Mouse (Mus musculus) lung, postnatal 14 days (tissue): ENCODE data around the gene Rgl3.

ENCODE experiments used
- DNase-seq: peaks from one replicate; pipeline ENCODE4 v3.0.0; 2021

Rgl3 gene

DNA sequence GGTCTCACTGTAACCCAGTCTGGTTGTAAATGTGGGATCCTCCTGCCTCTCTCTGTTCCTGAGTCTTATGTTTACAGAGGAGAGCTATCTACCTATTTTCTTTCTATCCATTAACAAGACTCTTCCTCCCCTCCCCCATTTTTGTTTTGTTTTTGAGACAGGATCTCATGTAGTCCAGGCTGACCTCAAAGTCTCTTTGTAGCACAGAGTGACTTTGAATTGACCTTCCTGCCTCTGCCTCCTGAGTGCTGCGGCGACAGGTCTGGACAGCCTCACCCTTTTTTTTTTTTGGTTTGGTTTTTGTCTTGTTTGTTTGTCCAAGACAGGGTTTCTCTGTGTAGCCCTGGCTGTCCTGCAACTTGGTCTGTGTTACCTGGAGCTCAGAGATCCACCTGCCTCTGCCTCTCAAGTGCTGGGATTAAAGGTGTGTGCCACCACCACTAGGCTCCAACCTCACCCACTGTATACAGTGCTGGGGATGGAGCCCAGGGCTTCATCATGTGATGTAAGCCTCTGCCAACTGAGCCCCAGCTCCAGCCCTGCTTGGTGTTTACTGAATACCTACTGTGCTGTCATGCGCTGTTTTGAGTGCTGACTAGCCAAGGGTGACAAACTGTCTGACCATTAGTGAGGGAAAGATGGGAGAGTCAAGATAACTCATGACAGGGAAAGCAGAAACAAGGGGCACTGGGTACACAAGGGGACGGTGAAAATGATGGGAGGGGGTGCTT, 10.7 kb downstream of the Rgl3 start:
- DNase-seq: no peak

DNA sequence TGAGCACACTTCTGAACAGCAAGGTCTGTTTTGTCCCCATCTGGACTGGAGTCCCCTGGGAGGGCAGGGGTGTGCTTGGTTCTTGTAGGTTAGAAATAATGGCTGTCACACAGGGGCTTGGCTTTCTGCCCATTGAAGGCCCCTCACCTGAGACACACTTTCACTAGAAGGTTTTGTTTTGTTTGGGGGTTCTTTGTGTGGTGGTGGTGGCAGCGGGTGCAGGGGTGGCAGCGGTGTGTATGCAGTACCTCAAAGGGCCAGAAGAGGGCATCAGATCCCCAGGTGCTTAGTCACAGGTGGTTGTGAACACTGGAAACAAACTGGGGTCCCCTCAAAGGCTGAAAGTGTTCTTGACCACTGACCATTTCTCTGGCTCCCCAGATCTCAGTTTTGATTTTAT, 11.3 kb downstream of the Rgl3 start:
- peak; percentile 55 for DNase-seq

DNA sequence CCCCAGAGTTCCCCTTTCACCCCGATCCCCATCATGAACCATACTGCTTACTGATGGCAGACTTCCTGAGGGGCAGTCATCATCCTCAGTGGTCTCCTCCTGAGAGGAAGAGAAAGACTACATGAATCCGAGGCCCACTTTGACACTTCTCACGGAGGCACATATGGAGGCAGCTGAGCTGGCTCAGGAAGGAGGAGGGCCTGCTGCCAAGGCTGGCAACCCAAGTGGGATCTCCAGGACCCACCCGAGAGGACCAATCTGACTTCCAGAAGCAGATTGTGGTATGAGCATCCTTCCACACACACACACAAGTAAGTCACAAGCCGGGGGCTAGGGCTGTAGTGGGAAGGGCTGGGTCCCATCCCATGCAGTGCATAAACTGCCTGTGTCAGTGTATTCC, 11.9 kb downstream of the Rgl3 start:
- no peak for DNase-seq

DNA sequence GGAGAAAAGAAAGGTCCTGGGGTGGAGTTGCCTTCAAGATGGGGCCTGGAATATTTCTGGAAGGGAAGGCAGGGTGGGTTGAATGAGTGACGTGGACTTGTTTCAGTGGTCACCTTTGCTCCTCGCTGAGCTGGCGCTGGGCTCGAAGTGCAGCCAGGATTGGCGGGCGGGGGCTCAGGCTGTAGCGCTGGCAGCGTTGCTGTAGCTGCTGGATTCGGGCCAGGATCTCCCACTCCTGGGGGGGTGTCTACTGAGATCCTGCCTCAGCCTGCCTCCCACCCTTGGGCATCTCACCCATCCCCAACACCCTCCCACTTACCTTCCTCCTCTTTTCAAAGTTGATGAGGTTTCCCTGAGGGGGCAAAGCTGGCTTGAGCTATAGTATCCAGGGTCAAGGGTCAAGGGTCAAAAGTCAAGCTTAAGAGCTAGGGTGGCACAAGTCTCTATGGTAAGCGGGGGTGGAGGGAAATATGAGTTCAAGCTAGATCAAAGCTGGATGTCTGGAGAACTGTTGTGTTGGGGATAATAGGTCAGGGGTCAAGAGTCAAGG, 12.5 kb downstream of the Rgl3 start:
- no peak for DNase-seq

DNA sequence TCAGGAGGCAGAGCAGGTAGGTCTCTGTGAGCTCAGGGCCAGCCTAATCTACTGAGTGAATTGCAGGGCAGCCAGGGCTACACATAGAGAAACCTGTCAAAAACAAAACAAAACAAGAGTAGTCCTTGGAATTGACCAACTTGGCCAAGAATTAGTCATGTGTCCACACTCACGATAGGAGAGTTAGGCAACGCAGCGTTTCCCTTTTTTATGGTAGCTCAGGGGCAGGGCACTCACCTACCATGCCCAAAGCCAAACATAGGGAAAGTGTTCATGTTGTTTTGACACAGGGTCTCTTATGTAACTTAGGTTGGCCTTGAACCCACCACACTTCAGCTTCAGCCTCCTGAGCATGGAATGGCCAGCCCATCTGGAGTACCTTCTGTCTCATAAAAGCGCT, 19.9 kb downstream of the Rgl3 start:
- DNase-seq: no peak

DNA sequence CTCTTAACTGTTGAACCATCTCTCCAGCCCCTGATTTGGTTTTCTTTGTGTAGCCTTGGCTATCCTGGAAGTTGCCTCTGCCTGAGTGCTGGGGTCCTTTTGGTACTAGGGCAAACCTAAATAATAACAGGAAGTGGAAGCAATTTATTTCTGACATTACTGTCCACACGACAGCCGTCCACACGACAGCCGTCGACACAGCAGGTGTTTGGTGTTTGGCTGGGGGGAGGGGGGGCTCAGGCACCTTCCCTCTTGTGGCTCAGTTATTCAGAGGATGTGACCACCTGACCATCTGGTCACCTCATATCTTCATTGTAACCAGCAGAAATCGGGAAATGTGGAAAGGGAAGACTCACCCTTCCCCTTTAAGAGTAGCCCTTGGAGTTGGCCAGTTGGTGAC, 20.4 kb downstream of the Rgl3 start:
- no peak for DNase-seq

DNA sequence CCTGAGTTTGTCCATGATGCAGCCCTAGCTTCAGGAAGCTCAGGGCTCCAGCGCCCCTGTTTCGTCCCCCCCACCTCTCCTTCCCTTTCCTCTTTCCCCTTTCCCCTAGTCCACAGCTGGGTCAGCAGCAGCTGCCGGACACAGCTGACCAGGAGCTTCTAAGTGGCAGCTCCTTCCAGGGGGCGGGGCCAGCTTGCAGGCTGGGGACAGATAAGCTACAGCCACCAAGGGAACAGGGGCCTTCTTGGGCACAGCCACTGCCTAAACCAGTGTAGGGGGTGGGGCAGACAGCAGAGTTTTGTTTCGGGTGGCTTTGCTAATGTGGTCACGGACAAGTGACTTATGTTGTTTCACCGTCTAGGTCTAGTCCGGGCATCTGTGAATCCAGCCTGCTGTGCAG, 25.8 kb downstream of the Rgl3 start, which contains the start of gene Epor:
Gene Epor, minus strand, starts transcription at position 90 of the 400 bp plus-strand sequence.
- peak; percentile 31 for DNase-seq

DNA sequence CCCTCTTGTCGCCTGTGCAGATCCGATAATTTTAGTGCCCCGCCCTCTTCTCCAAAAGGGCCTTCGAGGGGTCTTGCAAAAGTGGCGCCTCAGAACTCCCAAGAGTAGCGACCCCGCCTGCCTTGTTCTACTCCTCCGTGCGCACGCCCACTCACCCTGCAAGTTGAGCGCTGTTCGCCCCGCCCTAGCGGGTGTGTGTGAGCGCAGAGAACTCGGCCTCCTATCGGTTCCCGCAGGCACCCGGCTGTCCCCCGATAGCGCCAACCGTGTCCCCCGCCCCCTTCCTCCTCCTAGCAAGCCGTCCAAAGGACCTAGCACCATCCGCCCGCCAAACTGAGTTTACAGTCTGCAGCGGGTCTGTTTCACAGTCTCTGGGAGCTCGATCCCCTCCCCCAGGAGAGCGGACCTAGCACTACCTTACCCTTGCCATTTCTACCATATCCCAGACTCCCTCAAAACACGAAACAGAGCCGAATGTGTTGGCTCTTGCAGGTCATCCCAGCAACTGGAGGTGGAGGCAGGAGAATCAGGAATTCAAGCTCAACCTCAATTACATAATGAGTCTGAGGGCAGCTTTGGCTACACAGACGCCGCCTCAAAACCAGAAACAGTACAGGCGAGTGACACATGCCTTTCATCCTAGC, 26.7 kb downstream of the Rgl3 start:
- peak; percentile 66 for DNase-seq

DNA sequence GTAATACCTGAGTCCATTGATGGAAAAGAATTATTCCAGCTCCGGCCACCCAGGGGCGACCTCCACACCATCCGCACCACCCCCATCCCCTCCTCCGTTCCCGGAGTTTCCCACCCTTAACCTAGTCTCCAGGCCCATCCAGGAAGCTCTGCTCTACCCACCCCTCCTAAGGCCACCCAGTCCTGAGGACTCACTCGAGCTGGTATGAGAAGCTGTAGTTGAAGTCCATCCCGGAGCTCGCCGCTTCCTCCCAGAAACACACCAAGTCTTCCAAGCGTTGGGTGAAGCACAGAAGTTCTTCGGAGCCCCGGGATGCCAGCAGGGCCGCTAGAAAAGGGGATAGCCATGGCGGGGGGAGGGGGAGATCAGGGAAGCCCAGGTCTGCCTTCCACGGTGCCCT, 27.2 kb downstream of the Rgl3 start:
- peak; percentile 8 for DNase-seq

DNA sequence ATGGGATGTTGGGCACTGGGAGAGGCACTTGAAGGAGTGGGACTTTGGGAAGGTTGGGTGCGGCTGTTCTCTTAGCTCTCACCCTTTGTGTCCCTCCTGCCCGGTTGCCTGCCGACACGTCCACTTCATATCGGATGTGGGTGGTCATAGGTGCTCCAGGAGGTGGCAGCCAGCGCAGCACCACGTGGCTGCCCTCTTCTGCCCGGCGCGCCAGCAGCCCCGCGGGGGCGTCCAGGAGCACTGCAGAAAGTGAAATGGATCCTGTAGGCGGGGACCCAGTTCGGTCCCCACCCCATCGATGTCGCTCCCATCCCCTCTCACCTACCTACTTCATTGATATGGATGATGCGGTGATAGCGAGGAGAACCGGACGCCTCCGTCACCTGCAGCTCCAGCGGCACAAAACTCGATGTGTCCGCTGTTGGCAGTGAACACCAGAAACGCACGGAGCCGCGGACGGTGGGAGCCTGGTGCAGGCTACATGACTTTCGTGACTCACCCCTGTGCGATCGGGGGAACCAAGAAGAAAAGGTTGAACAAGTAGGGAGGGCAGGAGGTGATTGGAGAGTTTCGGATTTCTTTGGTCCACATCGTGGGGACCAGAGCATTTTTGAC, 27.8 kb downstream of the Rgl3 start:
- no peak for DNase-seq

DNA sequence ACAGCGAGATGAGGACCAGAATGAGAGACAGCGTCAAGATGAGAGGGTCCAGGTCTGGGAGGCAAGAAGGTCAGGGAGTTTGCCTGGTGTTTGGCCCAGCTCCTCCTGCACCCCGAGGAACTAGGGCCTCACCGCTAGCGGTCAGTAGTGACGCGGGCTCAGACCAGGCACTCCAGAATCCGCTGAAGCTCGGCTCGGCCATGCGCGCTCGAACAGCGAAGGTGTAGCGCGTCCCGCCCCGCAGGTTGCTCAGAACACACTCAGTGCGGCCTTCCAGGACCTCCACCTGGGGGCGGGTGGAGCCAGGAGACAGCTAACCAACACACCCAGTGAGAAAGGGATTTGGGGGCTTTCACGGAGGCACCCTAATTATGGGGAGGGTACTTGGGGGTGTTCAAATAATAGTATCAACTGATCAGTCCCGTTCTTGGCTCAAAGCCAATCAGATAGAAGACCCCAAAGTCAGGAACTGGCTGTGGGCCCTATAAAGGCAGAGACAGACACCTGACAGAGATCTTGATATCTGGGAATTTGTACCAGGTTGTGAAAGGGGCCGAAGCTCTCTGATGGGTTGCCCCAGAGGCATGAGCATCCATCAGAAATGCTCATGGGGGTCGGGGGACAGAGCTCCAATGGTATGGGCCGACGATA, 28.6 kb downstream of the Rgl3 start:
- peak; percentile 50 for DNase-seq

DNA sequence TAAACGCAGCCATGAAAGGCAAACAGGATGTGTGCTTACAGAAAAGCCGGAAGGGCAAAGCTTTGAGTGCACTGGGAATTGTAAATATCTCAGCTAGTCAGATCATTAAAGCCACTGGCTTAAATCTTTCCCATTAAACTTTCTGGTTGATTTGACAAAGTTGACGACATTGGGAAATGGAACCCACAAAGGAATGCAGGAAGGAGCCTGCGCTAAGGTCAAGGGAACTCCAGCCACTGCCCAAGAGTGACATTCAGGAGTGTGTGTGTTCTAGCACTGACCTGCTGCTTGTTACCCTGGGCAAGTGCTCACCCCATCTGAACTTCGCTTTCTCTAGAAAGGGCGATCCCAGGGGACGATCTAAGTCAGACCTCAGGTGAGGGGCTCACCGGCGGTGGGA, 29.1 kb downstream of the Rgl3 start:
- no peak for DNase-seq

DNA sequence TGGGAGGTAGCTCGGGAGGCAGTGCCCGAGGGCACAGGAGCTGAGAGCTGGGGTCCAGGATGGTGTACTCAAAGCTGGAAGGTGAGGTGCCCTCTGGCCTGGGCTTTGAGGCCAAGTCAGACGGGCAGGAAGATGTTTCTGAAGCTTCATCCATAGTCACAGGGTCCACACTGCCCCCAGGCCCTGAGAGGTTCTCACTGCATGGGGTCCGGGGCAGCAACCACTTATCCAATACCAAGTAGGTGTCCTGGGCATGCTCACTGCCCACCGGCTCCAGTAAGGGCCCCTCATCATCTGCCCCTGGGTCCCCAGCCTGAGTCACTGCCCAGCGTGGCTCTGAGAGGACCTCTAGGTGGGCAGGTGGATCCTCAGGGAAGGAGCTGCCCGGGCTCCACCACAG, 30.0 kb downstream of the Rgl3 start:
- no peak for DNase-seq

DNA sequence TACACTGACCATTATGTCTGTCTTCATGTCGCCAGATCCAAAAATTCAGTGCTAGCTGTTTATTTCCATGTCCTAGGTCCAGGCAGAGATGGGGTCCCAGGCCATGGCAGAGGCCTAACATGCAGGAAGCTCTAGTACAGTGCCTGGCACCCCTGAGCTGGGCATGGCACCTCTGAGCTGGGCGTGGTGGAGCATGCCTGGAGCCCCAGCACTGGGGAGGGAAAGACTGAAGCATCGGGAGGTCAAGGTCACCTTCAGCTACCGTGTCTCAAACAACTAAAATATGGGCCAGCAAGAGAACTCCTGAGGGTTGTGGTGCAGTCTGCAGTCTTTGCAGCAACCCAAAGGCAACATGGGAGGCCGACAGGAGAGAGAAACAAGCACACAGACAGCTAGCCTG, 30.9 kb downstream of the Rgl3 start:
- DNase-seq: no peak

DNA sequence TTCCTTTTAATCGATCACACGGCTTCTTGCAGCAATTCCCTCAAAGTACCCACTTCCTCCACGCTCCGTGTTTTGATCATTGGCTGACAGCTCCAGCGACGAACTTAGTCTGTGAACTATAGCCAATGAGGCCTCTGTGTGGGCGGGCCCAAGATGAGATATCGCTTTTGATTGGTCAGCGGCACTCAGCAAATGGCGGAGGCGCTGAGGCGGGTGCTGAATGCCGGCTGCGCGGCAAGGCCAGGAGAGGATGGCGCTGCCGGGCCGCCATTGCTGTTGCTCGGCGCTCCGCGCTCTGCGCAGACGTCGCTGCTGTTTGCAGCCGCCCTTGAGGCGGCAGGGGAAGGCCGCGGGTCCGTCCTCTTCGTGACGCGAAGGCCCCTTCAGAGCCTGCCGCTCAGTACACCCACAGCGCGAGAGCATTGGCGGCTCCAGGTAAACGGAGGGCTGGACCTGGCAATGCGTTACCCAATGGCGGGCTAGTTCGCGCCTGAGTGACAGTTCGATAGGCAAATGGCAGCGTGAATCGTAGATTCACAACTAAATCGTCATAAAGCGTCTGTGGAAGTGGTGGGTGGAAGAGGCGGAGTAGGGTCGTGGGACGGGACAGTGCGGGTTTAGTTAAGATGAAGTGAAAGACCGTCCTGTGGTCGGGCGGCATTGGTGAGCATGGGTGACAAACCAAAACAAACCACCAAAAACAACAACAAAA, 33.5 kb downstream of the Rgl3 start, which contains the start of gene Swsap1:
Gene Swsap1, plus strand, starts transcription at position 186 of the 712 bp plus-strand sequence.
- peak; percentile 98 for DNase-seq

DNA sequence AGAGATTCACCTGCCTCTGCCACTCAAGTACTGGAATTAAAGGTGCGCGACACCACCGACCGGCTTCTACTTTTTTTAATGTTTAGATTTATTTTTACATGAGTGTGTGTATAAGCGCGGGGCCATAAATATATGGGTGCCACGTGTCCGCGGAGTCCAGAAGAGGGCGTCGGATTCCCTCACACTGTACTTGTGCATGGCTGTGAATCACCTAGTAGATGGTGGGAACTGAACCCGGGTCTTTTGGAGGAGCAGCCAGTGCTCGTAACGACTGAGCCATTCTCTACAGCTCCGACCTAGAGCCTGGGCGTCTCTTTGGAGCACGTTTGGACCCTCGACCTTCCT, 34.0 kb downstream of the Rgl3 start:
- no peak for DNase-seq

DNA sequence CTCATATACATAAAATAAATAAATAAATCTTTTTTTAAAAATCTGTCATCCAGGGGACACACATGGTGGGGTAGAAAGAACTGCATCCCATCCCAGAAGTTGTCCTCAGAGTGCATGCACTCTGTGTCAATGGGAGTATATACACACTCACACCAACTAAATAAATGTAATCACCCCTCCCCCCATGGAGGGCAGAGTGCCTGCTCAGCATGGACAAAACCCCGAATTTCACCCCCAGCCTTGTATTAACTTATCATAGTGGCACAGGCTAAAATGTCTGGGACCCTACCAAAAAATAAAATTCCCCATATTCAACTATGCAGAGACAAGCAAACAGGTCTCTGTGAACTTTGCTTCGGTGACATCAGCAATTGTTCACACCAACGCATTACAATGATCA, 34.6 kb downstream of the Rgl3 start:
- DNase-seq: no peak

DNA sequence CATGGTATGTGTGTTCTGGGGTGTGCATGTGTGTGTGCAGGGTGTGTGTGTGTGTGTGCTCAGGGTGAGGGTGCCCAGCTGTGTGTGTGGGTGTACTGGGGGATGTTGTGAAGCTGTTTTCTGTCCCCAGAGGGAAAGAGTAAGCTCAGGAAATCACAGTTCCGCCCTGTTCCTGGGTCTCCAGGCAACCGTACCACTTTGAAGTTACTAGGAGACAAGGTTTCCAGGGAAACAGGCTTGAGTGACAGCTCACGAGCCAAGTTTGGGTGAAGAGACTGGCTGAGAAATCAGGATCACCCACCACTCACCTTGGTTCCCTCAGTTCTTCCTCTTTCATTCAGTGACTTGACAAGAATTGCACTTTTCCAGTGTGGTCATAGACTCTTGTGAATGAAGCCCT, 35.6 kb downstream of the Rgl3 start:
- DNase-seq: no peak

DNA sequence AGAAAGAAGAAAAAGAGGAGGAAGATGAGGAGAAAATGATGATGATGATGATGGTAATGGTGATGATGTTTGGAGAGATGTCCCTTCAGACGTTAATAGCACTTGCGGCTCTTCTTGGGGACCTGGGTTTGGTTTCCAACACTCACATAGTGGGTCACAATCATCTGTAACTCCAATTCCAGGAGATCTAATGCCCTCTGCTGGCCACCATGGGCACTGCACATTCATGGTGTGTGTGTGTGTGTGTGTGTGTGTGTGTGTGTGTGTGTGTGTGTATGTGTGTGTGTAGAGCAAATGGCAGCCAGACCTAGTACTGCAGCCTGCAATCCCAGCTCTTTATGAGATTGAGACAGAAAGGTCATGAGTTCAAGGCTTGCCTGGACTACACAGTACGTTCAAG, 37.3 kb downstream of the Rgl3 start:
- no peak for DNase-seq

DNA sequence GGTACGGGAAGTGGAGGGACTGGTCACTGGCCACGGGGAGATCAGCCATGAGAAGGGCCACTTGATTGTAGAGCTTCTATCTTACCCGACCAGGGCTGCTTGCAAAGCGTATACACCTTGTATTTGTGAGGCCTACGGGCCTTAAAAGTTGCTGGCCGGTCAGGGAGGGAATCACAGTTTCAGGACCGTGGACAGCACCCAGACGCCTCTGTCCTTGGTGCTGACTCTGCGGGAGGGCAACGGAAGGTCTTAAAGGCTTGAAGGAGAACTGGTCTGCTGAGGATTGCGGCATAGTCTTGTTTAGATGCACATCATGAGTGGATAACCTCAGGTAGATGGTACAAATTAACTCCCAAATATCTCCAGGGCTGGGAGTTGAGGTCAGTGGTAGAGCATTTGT, 38.9 kb downstream of the Rgl3 start:
- peak; percentile 84 for DNase-seq

DNA sequence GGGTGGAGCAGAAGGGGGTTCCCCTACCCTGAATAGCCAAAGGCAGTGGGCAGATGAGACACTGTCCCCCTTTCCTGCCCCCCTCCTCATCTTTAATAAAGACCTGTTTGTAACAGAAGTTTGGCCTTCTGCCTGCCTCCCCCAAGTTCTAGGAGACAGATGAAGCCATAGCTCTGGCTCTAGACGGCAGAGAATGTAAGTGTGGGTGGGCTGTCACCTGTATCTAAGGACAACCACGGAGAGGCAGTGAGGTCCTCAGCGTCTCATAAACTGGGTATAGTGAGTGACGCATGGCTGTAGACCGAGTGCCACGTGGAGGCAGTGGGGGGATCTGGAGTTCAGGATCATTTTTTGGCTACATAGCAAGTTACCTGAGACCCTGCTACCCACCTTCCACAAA, 40.5 kb downstream of the Rgl3 start:
- no peak for DNase-seq

DNA sequence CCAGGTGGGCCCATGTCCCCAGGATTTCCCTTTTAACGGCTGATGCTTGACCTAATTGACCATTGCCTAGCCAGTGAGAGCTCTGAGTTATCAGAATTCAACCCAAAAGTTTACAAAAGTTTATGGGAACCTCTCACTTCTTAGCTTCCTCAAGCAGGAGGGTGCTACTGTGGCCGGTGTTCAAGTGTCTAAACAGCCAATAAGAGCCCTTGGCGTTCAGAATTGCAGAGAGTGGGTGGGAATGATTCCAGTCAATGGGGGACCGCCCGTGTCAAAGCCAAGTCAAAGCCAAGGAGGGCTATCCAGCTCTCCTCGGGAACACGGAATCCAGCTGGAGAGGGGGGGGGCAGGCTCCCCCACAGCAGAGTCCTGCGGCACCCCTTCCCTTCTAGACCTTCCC, 41.1 kb downstream of the Rgl3 start:
- DNase-seq: no peak

DNA sequence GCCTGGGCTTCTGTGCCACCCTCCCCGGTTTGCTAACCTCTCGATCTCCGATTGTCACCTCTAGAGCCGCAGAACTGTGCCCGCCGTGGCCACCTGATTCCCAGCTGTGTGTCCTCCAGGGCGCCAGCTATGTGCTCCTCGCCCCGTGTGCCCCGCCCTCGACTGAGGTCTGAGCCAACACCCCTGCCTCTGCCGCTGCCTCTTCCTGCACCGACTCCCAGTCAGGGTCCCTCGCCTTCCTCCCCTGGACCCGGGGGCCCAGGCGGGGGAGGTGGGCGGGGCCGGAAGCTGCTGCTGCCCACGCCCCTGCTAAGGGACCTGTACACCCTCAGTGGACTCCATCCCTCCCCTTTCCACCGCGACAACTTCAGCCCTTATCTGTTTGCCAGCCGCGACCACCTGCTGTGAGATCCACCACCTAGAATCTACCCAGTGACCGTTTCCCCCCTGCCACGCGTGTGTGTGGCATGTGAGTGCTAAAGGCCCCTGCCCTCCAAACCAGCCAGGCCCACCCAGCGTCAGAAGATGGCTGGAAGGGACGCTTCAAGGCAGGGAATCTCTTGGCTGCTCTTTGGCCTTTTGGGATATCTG, 41.6 kb downstream of the Rgl3 start:
- DNase-seq: no peak
